In the genomic region with DNA sequence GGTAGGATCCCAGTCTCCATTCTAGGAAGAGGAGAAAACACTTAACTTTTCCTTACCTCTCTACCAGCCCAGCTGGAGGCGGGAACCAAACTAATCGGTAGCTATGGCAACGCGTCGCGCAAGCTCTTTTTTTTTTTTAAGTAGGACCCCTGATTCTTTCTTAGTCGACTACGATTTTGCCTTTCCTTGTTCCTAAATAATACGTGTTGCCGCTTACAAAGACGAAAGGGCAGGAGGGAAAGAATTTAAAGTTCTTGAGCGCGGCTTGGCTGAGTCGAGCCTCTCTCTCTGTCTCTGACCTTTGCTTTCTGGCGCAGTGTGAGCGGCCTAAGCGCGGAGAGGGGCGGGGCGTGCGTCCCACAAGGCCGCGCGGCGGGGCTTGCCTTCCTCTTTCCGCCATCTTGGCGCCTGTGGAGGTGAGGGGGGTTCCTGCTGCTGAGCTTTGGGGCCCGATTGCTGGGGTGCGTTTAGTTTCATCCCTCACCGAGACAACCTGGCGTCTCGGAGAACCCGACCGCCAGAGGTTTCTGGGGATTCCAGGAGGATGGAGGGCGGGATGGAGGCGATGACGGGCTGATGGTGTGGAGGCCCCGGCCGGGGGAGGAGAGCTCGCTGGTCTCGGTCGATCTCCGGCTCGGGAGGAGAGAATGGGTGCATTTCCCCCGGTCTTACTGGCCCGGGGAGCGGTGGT, we compare ENCODE assay signal across 7 mouse cellular contexts. TPM values are rescaled to one million over a fixed set of nuclear protein-coding genes. Genes with fewer than 3 reads are reported as not detected.
DNase-seq lines count a peak whose midpoint lies in the region; ATAC-seq lines count a peak whose summit lies in the region.

Gene Iqcg, minus strand, starts transcription at position 124 of the 691 bp plus-strand sequence.
Gene Rpl35a, plus strand, starts transcription at position 359 of the 691 bp plus-strand sequence.

- peak; percentile 92 for DNase-seq in adrenal gland, adult 2 months
- peak; percentile 83 for DNase-seq in embryo, embryonic 11.5 days (ENCODE audit: low read depth, low spot score)
- DNase-seq in gastrocnemius, postnatal 4 days (ENCODE audit: low spot score in 2 of 2): peak; percentile 79 to 92
- DNase-seq in left cerebral cortex, postnatal 36 days (ENCODE audit: low spot score in 2 of 2): peak; percentile 91 to 92
- DNase-seq in midbrain, embryonic 11.5 days (ENCODE audit: low spot score, missing footprints): peak; percentile 99
- peak; percentile 87 for DNase-seq in skeletal muscle tissue, adult 2 months (ENCODE audit: low read depth, low spot score)

- no peaks in the 10 kb centered on the region for H3K9me3 ChIP-seq in intestine, embryonic 16.5 days (ENCODE audit: control insufficient read depth, low read length)
- no peaks in the 10 kb centered on the region for H3K9me3 ChIP-seq in midbrain, embryonic 11.5 days (ENCODE audit: control insufficient read depth, low read length)

- H3K36me3 ChIP-seq in intestine, embryonic 16.5 days (ENCODE audit: control insufficient read depth, insufficient read depth, low read length): peaks cover 19% of the 10 kb centered on the region
- peaks cover 12% of the 10 kb centered on the region; the same call in 1 of the 2 replicates for H3K36me3 ChIP-seq in midbrain, embryonic 11.5 days (ENCODE audit: control insufficient read depth, insufficient read depth, low read length)

- H3K4me1 ChIP-seq in intestine, embryonic 16.5 days (ENCODE audit: control insufficient read depth, insufficient read depth, low read length): peaks cover 19% of the 10 kb centered on the region
- peaks cover 10% of the 10 kb centered on the region for H3K4me1 ChIP-seq in midbrain, embryonic 11.5 days (ENCODE audit: control insufficient read depth, insufficient read depth, low read length)

- peak within 1 kb of the TSS; percentile 90 for H3K9ac ChIP-seq in intestine, embryonic 16.5 days (ENCODE audit: low read depth, low read length)
- H3K9ac ChIP-seq in midbrain, embryonic 11.5 days (ENCODE audit: low read length): peak within 1 kb of the TSS; percentile 89

- under 1% methylated on average over 47 of the region's 47 CpGs for WGBS in intestine, embryonic 16.5 days
- WGBS in midbrain, embryonic 11.5 days: under 1% methylated on average over 47 of the region's 47 CpGs

- peak; percentile 92 for ATAC-seq in intestine, embryonic 16.5 days
- ATAC-seq in midbrain, embryonic 11.5 days (ENCODE audit: low FRiP score): peak; percentile 96

- intact Hi-C loops in left cerebral cortex, postnatal 36 days (cut with DNase I): no loop called here

- peak within 1 kb of the TSS; percentile 68 for H3K4me2 ChIP-seq in intestine, embryonic 16.5 days (ENCODE audit: low read depth, low read length)
- peak within 1 kb of the TSS; percentile 65 for H3K4me2 ChIP-seq in midbrain, embryonic 11.5 days

- peak within 1 kb of the TSS; percentile 67 for H3K4me3 ChIP-seq in intestine, embryonic 16.5 days (ENCODE audit: low read length)
- H3K4me3 ChIP-seq in midbrain, embryonic 11.5 days (ENCODE audit: low read depth, low read length): peak within 1 kb of the TSS; percentile 62

- H3K27ac ChIP-seq in intestine, embryonic 16.5 days (ENCODE audit: low read length): peak within 1 kb of the TSS; percentile 87
- peak within 1 kb of the TSS; percentile 87 for H3K27ac ChIP-seq in midbrain, embryonic 11.5 days (ENCODE audit: low read depth, low read length)

- no peaks in the 10 kb centered on the region for H3K27me3 ChIP-seq in intestine, embryonic 16.5 days (replicated peaks; ENCODE audit: control insufficient read depth, insufficient read depth, low read length)
- no peaks in the 10 kb centered on the region for H3K27me3 ChIP-seq in midbrain, embryonic 11.5 days (ENCODE audit: control insufficient read depth, insufficient read depth, low read length)

RNA-seq across cellular contexts. Expression of gene Iqcg, which starts in this region (rescaled TPM):
- 1 to 10 TPM; 1.8 to 2.0 TPM for total RNA-seq in adrenal gland, adult 2 months (2021)
- polyA plus RNA-seq in adrenal gland, adult 2 months (2012; rRNA removed): 0.01 and 0.06 TPM in 2 replicates
- total RNA-seq in gastrocnemius, postnatal 4 days (2021): 1 to 10 TPM; 2.1 to 2.2 TPM
- 1.7 and 1.9 TPM in 2 replicates for polyA plus RNA-seq in intestine, embryonic 16.5 days (2015; fragmentation: Nextera tagmentation; extraction: Ambion mirVana)
- total RNA-seq in left cerebral cortex, postnatal 36 days (2021): 1 to 10 TPM; 5.4 to 5.8 TPM
- polyA plus RNA-seq in midbrain, embryonic 11.5 days (2014; fragmentation: Nextera tagmentation; extraction: Ambion mirVana): 5.7 and 6.5 TPM in 2 replicates

RNA-seq across cellular contexts. Expression of gene Rpl35a, which starts in this region (rescaled TPM):
- total RNA-seq in adrenal gland, adult 2 months (2021): 100 to 1,000 TPM; 378 to 722 TPM
- polyA plus RNA-seq in adrenal gland, adult 2 months (2012; rRNA removed): 23.8 and 26.0 TPM in 2 replicates
- total RNA-seq in gastrocnemius, postnatal 4 days (2021): 100 to 1,000 TPM; 506 to 544 TPM
- polyA plus RNA-seq in intestine, embryonic 16.5 days (2015; fragmentation: Nextera tagmentation; extraction: Ambion mirVana): 818 and 903 TPM in 2 replicates
- total RNA-seq in left cerebral cortex, postnatal 36 days (2021): 100 to 1,000 TPM; 266 to 277 TPM
- polyA plus RNA-seq in midbrain, embryonic 11.5 days (2014; fragmentation: Nextera tagmentation; extraction: Ambion mirVana): 809 and 861 TPM in 2 replicates

Comparison
In these comparisons a context has a peak if more than half of its experiments do, and no peak if none do; other contexts are left out.
1. Peak in every context shown above with its lines: DNase-seq, ATAC-seq, H3K4me3 ChIP-seq and H3K27ac ChIP-seq.
2. RNA of gene Rpl35a (polyA plus RNA-seq): 818 to 903 TPM in intestine, embryonic 16.5 days and 809 to 861 TPM in midbrain, embryonic 11.5 days; 23.8 to 26.0 TPM in adrenal gland, adult 2 months; every median in the first group is over 10 times any median in the second.